Mouse (Mus musculus) mesoderm, embryonic 11.5 days (tissue): ENCODE measurements at regions not wholly inside any gene's neighbourhood (a gene's known extent, or its start where the extent isn't known, plus 50 kb on each side); places are given as distances from the start of the nearest gene placed in this dataset.

Experiments
- DNase-seq: peaks from one replicate; pipeline ENCODE4 v3.0.0-alpha.2; 2012; ENCODE audit warnings: low read depth, low spot score

- DNase-seq: no peak
Measured at GRCm38 (mm10) chr15:63397485-63397884, 447.5 kb downstream of the Gsdmc2 start.

- DNase-seq: no peak
Measured at GRCm38 (mm10) chr15:63377258-63377657, 467.7 kb downstream of the Gsdmc2 start.

GRCm38 (mm10) chr15:63371328-63372023, 473.5 kb downstream of the Gsdmc2 start:
- DNase-seq: peak; percentile 37

GRCm38 (mm10) chr15:63364473-63364872, 480.5 kb downstream of the Gsdmc2 start:
- no peak for DNase-seq

- DNase-seq: no peak
Measured at GRCm38 (mm10) chr15:63360402-63360801, 484.6 kb downstream of the Gsdmc2 start.

- DNase-seq: no peak
Measured at GRCm38 (mm10) chr15:63341730-63342129, 503.2 kb downstream of the Gsdmc2 start.

- DNase-seq: peak; percentile 65
Measured at GRCm38 (mm10) chr15:63340322-63341060, 504.5 kb downstream of the Gsdmc2 start.

GRCm38 (mm10) chr15:63319666-63320065, 525.3 kb downstream of the Gsdmc2 start:
- DNase-seq: no peak

- DNase-seq: no peak
Measured at GRCm38 (mm10) chr15:63310426-63310825, 534.6 kb downstream of the Gsdmc2 start.

GRCm38 (mm10) chr15:63299311-63299710, 545.7 kb downstream of the Gsdmc2 start:
- no peak for DNase-seq

- peak; percentile 43 for DNase-seq
Measured at GRCm38 (mm10) chr15:63288534-63288933, 556.4 kb downstream of the Gsdmc2 start.

- DNase-seq: no peak
Measured at GRCm38 (mm10) chr15:63286026-63286425, 559.0 kb downstream of the Gsdmc2 start.

GRCm38 (mm10) chr15:63270381-63270780, 574.6 kb downstream of the Gsdmc2 start:
- no peak for DNase-seq

- DNase-seq: no peak
Measured at GRCm38 (mm10) chr15:63265845-63266244, 579.1 kb downstream of the Gsdmc2 start.

- no peak for DNase-seq
Measured at GRCm38 (mm10) chr15:63255736-63256135, 589.2 kb downstream of the Gsdmc2 start.

GRCm38 (mm10) chr15:63252781-63253340, 592.1 kb downstream of the Gsdmc2 start:
- DNase-seq: peak; percentile 11

- no peak for DNase-seq
Measured at GRCm38 (mm10) chr15:63238601-63239000, 606.4 kb downstream of the Gsdmc2 start.

- DNase-seq: no peak
Measured at GRCm38 (mm10) chr15:63218393-63219060, 626.5 kb downstream of the Gsdmc2 start.

- DNase-seq: no peak
Measured at GRCm38 (mm10) chr15:63205150-63205549, 639.8 kb downstream of the Gsdmc2 start.

- no peak for DNase-seq
Measured at GRCm38 (mm10) chr15:63195031-63195430, 649.9 kb downstream of the Gsdmc2 start.

GRCm38 (mm10) chr15:63194492-63194797, 650.5 kb downstream of the Gsdmc2 start:
- no peak for DNase-seq
